Mouse (Mus musculus): ENCODE data around the gene Btf3. TPM values are rescaled to one million over a fixed set of nuclear protein-coding genes. Genes with fewer than 3 reads are reported as not detected.

Btf3 gene
- polyA plus RNA-seq, 1 experiment, result 283 TPM

- no peak overlapping the region for H3K27ac ChIP-seq (ENCODE audit: insufficient read depth, low read length)
- peaks cover 4% of the 10 kb centered on the region; the same call in 1 of the 2 replicates for H3K4me1 ChIP-seq (ENCODE audit: control insufficient read depth, insufficient read depth, low read length)
- no peak for TF ChIP-seq POLR2A (IDR thresholded peaks at IDR 0.05; ENCODE audit: extremely low read depth, insufficient read depth, low read length)
- no peak for TF ChIP-seq CTCF (IDR thresholded peaks at IDR 0.05; ENCODE audit: extremely low read depth, insufficient read depth, low read length)
- H3K4me3 ChIP-seq (ENCODE audit: insufficient read depth, low read length), result no peak overlapping the region
Observed at GRCm38 (mm10) chr13:98313631-98314030, 3.2 kb downstream of the Btf3 start.

- TF ChIP-seq CTCF (IDR thresholded peaks at IDR 0.05; ENCODE audit: extremely low read depth, insufficient read depth, low read length), result no peak
- TF ChIP-seq POLR2A (IDR thresholded peaks at IDR 0.05; ENCODE audit: extremely low read depth, insufficient read depth, low read length), result no peak
- Histone ChIP-seq H3K4me3 (ENCODE audit: insufficient read depth, low read length) (no peak overlapping the region), H3K4me1 (ENCODE audit: control insufficient read depth, insufficient read depth, low read length) (peaks cover 6% of the 10 kb centered on the region; the same call in 1 of the 2 replicates), H3K27ac (ENCODE audit: insufficient read depth, low read length) (no peak overlapping the region)
Observed at GRCm38 (mm10) chr13:98311597-98311996, 5.2 kb downstream of the Btf3 start.

GRCm38 (mm10) chr13:98308724-98309123 lies 8.1 kb downstream of the Btf3 start:
- no peak overlapping the region for H3K27ac ChIP-seq (ENCODE audit: insufficient read depth, low read length)
- no peak overlapping the region for H3K4me3 ChIP-seq (ENCODE audit: insufficient read depth, low read length)
- peaks cover 4% of the 10 kb centered on the region for H3K4me1 ChIP-seq (ENCODE audit: control insufficient read depth, insufficient read depth, low read length)
- TF ChIP-seq POLR2A (IDR thresholded peaks at IDR 0.05; ENCODE audit: extremely low read depth, insufficient read depth, low read length) (no peak), CTCF (IDR thresholded peaks at IDR 0.05; ENCODE audit: extremely low read depth, insufficient read depth, low read length) (no peak)

DNA sequence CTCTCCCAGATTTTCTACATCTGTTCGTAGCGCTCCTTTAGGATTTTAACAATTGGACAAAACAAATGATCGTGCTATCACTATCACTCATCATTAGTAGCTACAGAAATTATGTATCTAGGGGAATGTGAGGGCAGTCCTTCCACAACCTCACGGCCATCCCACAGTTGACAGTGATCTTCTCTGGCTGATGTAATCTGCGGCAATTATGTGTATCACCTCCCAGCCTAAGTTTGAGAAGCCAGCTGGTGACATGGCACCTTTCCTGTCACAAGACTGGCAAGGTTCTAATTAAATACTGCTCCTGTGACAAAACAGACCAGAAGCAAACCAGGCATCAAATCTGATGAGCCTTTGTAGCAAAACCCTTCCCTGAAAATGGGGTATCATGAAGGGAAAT lies 8.8 kb downstream of the Btf3 start:
- Histone ChIP-seq H3K27ac (ENCODE audit: insufficient read depth, low read length) (no peak overlapping the region), H3K4me1 (ENCODE audit: control insufficient read depth, insufficient read depth, low read length) (peaks cover 4% of the 10 kb centered on the region), H3K4me3 (ENCODE audit: insufficient read depth, low read length) (no peak overlapping the region)
- no peak for TF ChIP-seq CTCF (IDR thresholded peaks at IDR 0.05; ENCODE audit: extremely low read depth, insufficient read depth, low read length)
- no peak for TF ChIP-seq POLR2A (IDR thresholded peaks at IDR 0.05; ENCODE audit: extremely low read depth, insufficient read depth, low read length)

GRCm38 (mm10) chr13:98306852-98307475 lies 9.8 kb downstream of the Btf3 start:
- TF ChIP-seq POLR2A (IDR thresholded peaks at IDR 0.05; ENCODE audit: extremely low read depth, insufficient read depth, low read length) (no peak), CTCF (IDR thresholded peaks at IDR 0.05; ENCODE audit: extremely low read depth, insufficient read depth, low read length) (no peak)
- no peak overlapping the region for H3K27ac ChIP-seq (ENCODE audit: insufficient read depth, low read length)
- no peak overlapping the region for H3K4me3 ChIP-seq (ENCODE audit: insufficient read depth, low read length)
- H3K4me1 ChIP-seq (ENCODE audit: control insufficient read depth, insufficient read depth, low read length), result peaks cover 4% of the 10 kb centered on the region

DNA sequence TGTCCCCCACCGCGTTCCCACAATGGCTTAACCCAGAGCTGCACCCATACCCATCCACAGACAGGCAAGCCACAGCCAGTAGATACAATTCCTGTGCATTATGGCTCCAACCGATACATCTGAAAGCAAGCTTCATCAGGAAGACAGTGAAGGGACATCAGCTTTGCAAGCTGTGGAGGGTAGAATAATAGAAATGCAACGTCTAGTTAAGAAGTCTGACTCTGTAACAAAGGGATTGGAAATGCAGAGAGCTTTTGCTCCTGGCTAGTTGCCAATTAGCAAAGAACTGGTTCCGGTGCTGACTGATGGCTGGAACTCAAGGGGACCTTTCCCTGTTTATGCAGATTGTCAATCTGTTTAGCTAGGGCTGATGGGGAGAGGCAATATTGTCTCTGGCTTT lies 10.4 kb downstream of the Btf3 start:
- no peak for TF ChIP-seq CTCF (IDR thresholded peaks at IDR 0.05; ENCODE audit: extremely low read depth, insufficient read depth, low read length)
- TF ChIP-seq POLR2A (IDR thresholded peaks at IDR 0.05; ENCODE audit: extremely low read depth, insufficient read depth, low read length), result no peak
- no peak overlapping the region for H3K4me3 ChIP-seq (ENCODE audit: insufficient read depth, low read length)
- no peak overlapping the region for H3K27ac ChIP-seq (ENCODE audit: insufficient read depth, low read length)
- peaks cover 4% of the 10 kb centered on the region; the same call in 1 of the 2 replicates for H3K4me1 ChIP-seq (ENCODE audit: control insufficient read depth, insufficient read depth, low read length)

GRCm38 (mm10) chr13:98305257-98305656 lies 11.5 kb downstream of the Btf3 start:
- H3K4me3 ChIP-seq (ENCODE audit: insufficient read depth, low read length), result no peak overlapping the region
- H3K27ac ChIP-seq (ENCODE audit: insufficient read depth, low read length), result no peak overlapping the region
- TF ChIP-seq POLR2A (IDR thresholded peaks at IDR 0.05; ENCODE audit: extremely low read depth, insufficient read depth, low read length) (no peak), CTCF (IDR thresholded peaks at IDR 0.05; ENCODE audit: extremely low read depth, insufficient read depth, low read length) (no peak)
- H3K4me1 ChIP-seq (ENCODE audit: control insufficient read depth, insufficient read depth, low read length), result peaks cover 4% of the 10 kb centered on the region; the same call in 1 of the 2 replicates

GRCm38 (mm10) chr13:98298833-98299758 lies 17.7 kb downstream of the Btf3 start:
- TF ChIP-seq CTCF (IDR thresholded peaks at IDR 0.05; ENCODE audit: extremely low read depth, insufficient read depth, low read length), result peak; percentile 82
- TF ChIP-seq POLR2A (IDR thresholded peaks at IDR 0.05; ENCODE audit: extremely low read depth, insufficient read depth, low read length), result no peak
- H3K4me1 ChIP-seq (ENCODE audit: control insufficient read depth, insufficient read depth, low read length), result no peaks in the 10 kb centered on the region
- no peak overlapping the region for H3K4me3 ChIP-seq (ENCODE audit: insufficient read depth, low read length)
- H3K27ac ChIP-seq (ENCODE audit: insufficient read depth, low read length), result no peak overlapping the region

- Histone ChIP-seq H3K4me1 (ENCODE audit: control insufficient read depth, insufficient read depth, low read length) (no peaks in the 10 kb centered on the region), H3K27ac (ENCODE audit: insufficient read depth, low read length) (no peak overlapping the region), H3K4me3 (ENCODE audit: insufficient read depth, low read length) (no peak overlapping the region)
- TF ChIP-seq POLR2A (IDR thresholded peaks at IDR 0.05; ENCODE audit: extremely low read depth, insufficient read depth, low read length) (no peak), CTCF (IDR thresholded peaks at IDR 0.05; ENCODE audit: extremely low read depth, insufficient read depth, low read length) (no peak)
Observed at GRCm38 (mm10) chr13:98297883-98298482, 18.8 kb downstream of the Btf3 start.
